Mouse (Mus musculus) megakaryocyte, embryonic 14.5 days (primary cell): ENCODE measurements around the gene Sh3gl2. TPM values are rescaled to one million over a fixed set of nuclear protein-coding genes. Genes with fewer than 3 reads are reported as not detected.

Experiments used
- H3K27me3 ChIP-seq: replicated peaks from 2 replicates; pipeline ENCODE3; 2012; ENCODE audit warnings: inconsistent platforms
- H3K36me3 ChIP-seq: replicated peaks from 2 replicates; pipeline ENCODE3; 2012; ENCODE audit warnings: low read length, inconsistent platforms, mixed read lengths
- H3K4me1 ChIP-seq: 2 replicates; pipeline ENCODE4 v1.6.1; 2012; ENCODE audit warnings: inconsistent platforms
- H3K4me3 ChIP-seq: replicated peaks from 2 replicates; pipeline ENCODE3; 2012; ENCODE audit warnings: moderate library complexity, mild to moderate bottlenecking, inconsistent platforms
- H3K9me3 ChIP-seq: 2 replicates; pipeline ENCODE4 v1.6.1; 2012; ENCODE audit warnings: inconsistent platforms
- FLI1 ChIP-seq: IDR thresholded peaks from 2 replicates; pipeline ENCODE4 v1.6.1; 2012; ENCODE audit warnings: low read length, inconsistent platforms, mixed read lengths
- GATA1 ChIP-seq: IDR thresholded peaks from 3 replicates; pipeline ENCODE4 v1.6.1; 2012; ENCODE audit warnings: mixed read lengths, low read length, inconsistent platforms, borderline replicate concordance
- polyA plus RNA-seq: library from polyadenylated mRNA; stranded (reverse); fragments of >175 nt; gene quantifications from 2 replicates; pipeline ENCODE4 v1.2.3, GENCODE M21; 2012; ENCODE audit warnings: low replicate concordance; ENCODE audit not compliant: insufficient read depth

The Sh3gl2 gene
- polyA plus RNA-seq, 1 experiment = not detected

DNA sequence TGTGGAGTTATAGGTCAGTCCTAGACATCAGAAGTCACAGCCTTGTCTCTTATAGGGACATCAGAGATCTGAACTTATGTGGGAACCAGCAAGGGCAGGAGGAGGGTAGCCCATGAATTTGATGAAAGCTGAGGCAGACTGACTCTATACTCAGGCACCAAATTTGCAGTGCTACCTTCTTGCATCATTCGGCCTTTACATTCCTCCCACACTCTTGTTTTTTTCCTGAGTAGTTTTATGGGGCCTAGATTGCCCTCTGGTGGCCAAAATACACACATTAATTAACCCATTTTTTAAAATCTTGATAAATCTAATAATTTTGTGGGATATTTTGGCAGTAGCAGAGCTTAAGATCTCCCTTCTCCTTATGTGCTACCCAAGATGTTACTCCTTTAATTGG is 186.9 kb downstream of the Sh3gl2 start:
- H3K4me1 ChIP-seq = no peaks in the 10 kb centered on the region
- H3K36me3 ChIP-seq = no peaks in the 10 kb centered on the region
- H3K9me3 ChIP-seq = peaks cover 8% of the 10 kb centered on the region
- H3K27me3 ChIP-seq = no peaks in the 10 kb centered on the region
- TF ChIP-seq GATA1 (no peak), FLI1 (no peak)
- H3K4me3 ChIP-seq = no peak overlapping the region

DNA sequence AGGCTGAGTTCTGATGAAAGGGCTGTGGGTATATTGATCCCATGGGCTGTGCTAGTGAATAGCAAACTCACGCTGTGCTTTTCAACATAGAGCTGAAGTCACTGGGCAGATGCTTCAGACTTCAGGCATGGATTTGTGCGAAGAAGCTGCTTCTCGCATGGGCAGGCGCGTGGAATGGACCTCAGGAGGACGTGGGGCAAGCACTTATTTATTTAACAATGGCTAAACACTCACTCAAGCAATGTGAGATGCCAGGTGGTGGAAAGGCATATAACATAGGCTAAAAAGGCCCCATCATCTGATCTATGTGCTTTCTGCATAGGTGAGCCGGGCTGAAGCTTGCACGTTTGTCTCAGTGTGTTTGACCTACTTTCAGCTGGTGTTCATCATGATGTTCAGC is 193.8 kb downstream of the Sh3gl2 start:
- no peak overlapping the region for H3K4me3 ChIP-seq
- TF ChIP-seq FLI1 (no peak), GATA1 (no peak)
- no peaks in the 10 kb centered on the region for H3K36me3 ChIP-seq
- no peaks in the 10 kb centered on the region for H3K4me1 ChIP-seq
- no peaks in the 10 kb centered on the region for H3K9me3 ChIP-seq
- no peaks in the 10 kb centered on the region for H3K27me3 ChIP-seq

DNA sequence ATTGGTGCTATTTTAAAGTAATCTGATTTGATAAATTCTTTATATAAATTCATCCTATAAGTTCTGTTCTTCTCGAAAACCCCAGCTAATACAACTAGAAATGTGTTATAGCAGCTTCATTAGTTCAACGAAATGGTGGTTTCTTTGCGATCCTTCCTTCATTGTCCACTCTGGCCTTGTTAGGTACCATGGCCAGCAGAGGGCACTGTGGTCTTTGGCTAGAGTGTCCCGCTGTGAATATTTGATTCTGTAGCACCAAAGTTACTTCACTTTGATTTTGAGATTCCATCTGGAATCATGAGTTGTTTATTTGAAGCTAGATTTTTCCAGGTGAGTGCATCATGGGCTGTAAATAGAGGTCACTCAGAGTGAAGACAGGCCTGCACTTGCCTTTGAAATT is 197.9 kb downstream of the Sh3gl2 start:
- H3K27me3 ChIP-seq = no peaks in the 10 kb centered on the region
- H3K4me3 ChIP-seq = no peak overlapping the region
- TF ChIP-seq FLI1 = no peak
- TF ChIP-seq GATA1 = no peak
- H3K9me3 ChIP-seq = no peaks in the 10 kb centered on the region
- H3K4me1 ChIP-seq = no peaks in the 10 kb centered on the region
- no peaks in the 10 kb centered on the region for H3K36me3 ChIP-seq

DNA sequence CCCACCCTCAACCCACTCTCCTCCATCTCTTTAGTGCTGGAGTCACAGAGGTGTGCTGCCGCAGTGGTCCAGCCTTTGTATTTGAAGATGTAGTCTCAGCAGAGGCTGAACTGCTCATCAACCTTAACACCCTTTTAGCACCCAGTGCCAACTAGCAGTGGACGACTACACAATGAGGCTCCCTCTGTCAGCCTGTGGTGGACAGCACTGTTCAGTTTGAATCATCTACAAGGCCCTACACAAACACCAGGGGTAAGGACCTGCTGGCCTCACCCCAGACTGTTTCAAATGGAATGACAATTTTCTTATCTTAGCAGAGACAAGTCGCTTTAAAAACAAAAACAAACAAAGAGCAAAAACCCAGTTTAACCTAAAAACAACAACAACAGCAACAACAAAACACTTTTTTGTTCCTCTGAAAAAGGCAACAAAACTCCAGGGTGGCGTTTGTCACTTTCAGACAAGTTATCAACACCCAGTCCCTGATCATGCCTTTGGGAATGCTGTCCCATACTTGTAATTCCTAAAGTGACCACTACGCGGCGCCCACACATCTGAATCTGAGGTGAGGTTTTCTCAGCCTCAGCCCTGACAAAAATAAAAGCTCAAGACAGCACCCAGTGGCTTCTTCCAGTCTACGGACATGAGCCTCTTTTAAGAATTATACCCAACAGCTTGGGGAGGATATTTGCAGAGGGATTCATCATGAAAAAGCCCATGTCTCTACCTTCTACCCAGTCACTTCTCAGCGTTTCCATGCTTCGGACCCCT is 199.7 kb downstream of the Sh3gl2 start:
- H3K27me3 ChIP-seq = no peaks in the 10 kb centered on the region
- TF ChIP-seq GATA1 (no peak), FLI1 (no peak)
- H3K9me3 ChIP-seq = no peaks in the 10 kb centered on the region
- no peaks in the 10 kb centered on the region for H3K36me3 ChIP-seq
- no peaks in the 10 kb centered on the region for H3K4me1 ChIP-seq
- no peak overlapping the region for H3K4me3 ChIP-seq

DNA sequence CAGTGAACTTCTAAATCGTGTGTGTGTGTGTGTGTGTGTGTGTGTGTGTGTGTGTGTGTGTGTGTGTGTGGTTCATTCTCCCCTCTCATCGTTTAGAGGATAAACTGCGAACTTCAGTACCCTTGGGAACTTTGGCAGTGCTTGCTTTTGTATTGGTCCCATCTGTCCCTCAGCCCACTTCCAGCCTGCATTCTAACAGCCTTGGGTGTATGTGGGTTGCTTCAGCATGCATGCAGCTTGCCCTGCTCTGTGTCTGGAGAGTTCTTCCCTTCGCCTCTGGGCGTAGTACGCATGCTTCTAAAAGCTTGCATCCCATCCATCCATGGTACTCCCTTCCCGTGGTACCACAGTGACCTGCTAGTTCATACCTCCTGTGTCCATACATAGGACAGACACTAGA is 200.3 kb downstream of the Sh3gl2 start:
- Histone ChIP-seq H3K4me1 (no peaks in the 10 kb centered on the region), H3K9me3 (no peaks in the 10 kb centered on the region), H3K4me3 (no peak overlapping the region), H3K36me3 (no peaks in the 10 kb centered on the region), H3K27me3 (no peaks in the 10 kb centered on the region)
- TF ChIP-seq FLI1 = no peak
- TF ChIP-seq GATA1 = no peak

DNA sequence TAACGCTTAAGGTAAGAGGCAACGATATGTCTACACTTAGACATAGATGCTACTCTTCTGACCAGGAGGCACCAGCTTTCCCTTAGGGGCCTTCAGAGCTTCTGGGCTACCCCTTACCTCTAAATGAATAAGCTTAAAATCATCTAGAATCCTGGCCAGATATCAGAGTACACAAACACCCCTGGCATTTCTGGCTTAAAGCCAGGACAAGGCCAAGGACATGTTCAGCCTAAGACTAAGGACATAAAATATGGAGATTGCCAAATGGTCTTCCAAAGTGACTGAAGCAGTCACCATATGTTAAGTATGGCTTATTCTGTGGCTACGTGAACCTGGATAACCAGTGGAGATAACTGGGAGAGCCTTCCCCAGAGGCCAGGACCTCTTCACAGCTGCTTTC is 211.5 kb downstream of the Sh3gl2 start:
- Histone ChIP-seq H3K36me3 (no peaks in the 10 kb centered on the region), H3K9me3 (0 out of 2 replicates have a peak, but pooled peaks cover 2% of the 10 kb centered on the region), H3K27me3 (no peaks in the 10 kb centered on the region), H3K4me1 (no peaks in the 10 kb centered on the region), H3K4me3 (no peak overlapping the region)
- TF ChIP-seq GATA1 (no peak), FLI1 (no peak)

DNA sequence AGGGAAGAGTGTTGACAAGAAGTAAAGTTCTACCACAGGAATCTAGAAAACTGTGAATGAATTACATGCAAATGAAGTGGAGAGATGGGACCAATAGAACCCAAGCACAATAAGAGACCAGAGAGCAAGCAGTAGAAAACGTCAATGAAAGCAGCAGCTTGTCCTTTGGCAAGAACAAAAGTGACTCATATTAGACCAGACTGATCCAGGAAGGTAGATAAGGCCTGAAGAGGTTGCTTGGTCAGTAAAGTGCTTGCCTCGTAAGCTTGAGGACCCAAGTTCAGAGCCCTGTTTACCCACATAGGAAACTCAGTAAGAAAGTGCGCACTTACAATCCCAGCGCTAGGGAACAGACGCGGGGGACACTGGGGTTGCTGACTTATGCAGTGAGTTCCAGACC is 215.5 kb downstream of the Sh3gl2 start:
- Histone ChIP-seq H3K4me1 (no peaks in the 10 kb centered on the region), H3K9me3 (0 out of 2 replicates have a peak, but pooled peaks cover 6% of the 10 kb centered on the region)

DNA sequence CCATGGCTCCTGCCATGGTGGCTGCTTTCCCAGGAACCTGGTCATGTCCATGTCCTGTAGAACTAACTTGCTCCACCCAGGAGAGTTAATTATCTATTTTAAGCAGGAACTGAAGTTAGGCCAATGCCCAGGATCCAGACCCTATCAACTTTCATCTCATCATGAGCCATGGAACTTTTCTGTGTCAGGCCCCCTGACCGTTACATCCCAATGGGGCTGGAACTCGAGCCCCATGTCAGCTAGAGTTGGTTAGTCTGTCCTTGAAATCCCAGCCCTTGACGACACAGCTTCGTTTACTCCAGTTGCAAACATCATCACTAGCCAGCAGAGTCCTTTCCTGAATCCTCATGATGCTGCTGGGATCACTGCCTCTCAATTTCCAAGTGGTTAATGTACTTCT is 221.3 kb downstream of the Sh3gl2 start:
- TF ChIP-seq FLI1 = no peak
- TF ChIP-seq GATA1 = no peak
- Histone ChIP-seq H3K4me1 (no peaks in the 10 kb centered on the region), H3K27me3 (no peaks in the 10 kb centered on the region), H3K36me3 (no peaks in the 10 kb centered on the region), H3K9me3 (peaks cover 3% of the 10 kb centered on the region; the same call in 1 of the 2 replicates), H3K4me3 (no peak overlapping the region)

More for the DNA sequence above, 215.5 kb downstream of the Sh3gl2 start:
- no peaks in the 10 kb centered on the region for H3K27me3 ChIP-seq
- no peaks in the 10 kb centered on the region for H3K36me3 ChIP-seq
- TF ChIP-seq FLI1 (no peak), GATA1 (no peak)
- no peak overlapping the region for H3K4me3 ChIP-seq

DNA sequence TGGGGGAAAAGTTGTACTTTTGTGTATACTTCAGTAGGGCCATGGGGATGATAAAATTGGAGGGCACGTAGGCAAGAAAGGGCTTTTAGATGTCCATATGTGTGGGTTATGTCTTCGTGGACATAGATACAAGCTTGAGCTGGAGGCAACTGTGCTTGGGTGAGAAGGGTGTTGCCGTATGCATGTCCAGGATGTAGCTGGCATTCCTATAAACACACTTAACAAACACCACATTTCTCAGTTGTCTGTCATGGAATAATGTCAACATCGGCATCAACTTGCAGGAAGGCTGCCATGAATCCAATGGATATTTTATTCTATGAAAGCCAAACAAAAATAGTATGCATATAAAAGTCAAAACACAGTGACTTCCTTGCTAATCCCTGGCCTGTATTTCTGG is 227.9 kb downstream of the Sh3gl2 start:
- Histone ChIP-seq H3K4me1 (no peaks in the 10 kb centered on the region), H3K36me3 (no peaks in the 10 kb centered on the region), H3K27me3 (no peaks in the 10 kb centered on the region), H3K4me3 (no peak overlapping the region), H3K9me3 (peaks cover 8% of the 10 kb centered on the region; the same call in 1 of the 2 replicates)
- TF ChIP-seq FLI1 (no peak), GATA1 (no peak)

DNA sequence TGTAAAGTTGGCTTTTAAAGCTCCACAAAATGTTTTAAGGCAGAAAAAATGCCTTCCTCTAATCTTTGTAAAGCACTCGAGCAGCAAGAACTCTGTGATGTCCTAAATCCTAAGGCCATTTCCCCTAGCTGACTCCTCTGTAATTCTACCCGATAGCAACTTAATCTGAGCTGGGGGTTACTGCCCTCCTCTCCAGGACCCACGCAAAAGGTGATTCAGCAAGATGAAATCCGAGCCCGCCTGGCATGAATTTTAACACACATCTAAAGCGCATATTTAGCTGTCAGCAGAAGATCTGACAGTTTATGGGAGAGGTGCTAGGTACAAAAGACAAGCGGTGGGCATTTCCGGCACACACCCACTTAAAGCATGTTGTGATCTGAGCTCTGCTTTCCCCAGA is 229.8 kb downstream of the Sh3gl2 start:
- H3K9me3 ChIP-seq = peaks cover 8% of the 10 kb centered on the region; the same call in 1 of the 2 replicates
- no peaks in the 10 kb centered on the region for H3K27me3 ChIP-seq
- H3K36me3 ChIP-seq = no peaks in the 10 kb centered on the region
- no peak overlapping the region for H3K4me3 ChIP-seq
- no peak for TF ChIP-seq FLI1
- TF ChIP-seq GATA1 = no peak
- H3K4me1 ChIP-seq = no peaks in the 10 kb centered on the region

DNA sequence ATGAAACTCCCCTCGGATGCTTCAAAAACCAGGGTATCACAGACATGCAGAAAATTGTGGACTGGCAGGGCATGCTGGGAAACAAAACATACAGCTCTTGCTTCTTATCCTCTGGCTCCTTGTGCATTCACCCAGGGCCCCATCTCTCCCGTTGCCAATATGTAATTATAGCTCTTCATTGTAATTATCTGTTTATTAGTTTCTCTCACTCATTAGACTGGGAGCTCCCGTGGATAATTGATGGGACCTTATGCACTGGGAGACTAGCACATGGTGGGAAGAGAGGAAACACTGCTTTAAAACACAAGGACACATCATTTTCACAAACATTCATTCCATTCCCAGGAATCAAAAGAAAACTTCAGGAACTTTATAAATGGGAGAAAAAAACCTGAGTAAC is 233.9 kb downstream of the Sh3gl2 start:
- Histone ChIP-seq H3K27me3 (no peaks in the 10 kb centered on the region), H3K36me3 (no peaks in the 10 kb centered on the region), H3K9me3 (peaks cover 8% of the 10 kb centered on the region; the same call in 1 of the 2 replicates), H3K4me3 (no peak overlapping the region), H3K4me1 (no peaks in the 10 kb centered on the region)
- TF ChIP-seq FLI1 (no peak), GATA1 (no peak)
